Mouse (Mus musculus) embryo, embryonic 11.5 days (tissue): ENCODE results near the gene Terb1.

Source experiments
- DNase-seq: peaks from one replicate; pipeline ENCODE4 v3.0.0-alpha.2; 2012; ENCODE audit warnings: low read depth, low spot score

The Terb1 gene

DNA sequence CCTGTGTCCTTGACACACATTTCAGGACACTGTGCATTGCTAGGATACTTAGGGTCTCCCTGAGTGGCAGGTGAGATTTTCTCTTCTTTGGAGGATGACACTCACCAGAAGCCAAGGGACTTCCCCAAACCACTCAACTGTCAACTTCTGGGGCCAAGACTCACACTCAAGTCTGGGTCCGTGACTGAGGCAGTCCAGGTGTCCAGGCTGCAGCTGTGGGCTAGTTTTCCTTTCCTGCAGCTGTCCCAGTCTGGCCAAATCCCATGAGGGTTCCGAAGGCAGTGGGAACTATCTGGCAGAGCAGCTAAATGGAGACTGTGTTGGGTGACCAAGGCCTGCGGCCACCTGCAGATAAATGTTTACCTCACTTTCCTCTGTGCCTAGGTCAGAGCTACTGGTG is 97.7 kb downstream of the Terb1 start:
- no peak for DNase-seq

- DNase-seq: no peak
These were observed 98.2 kb downstream of the Terb1 start for GRCm38 (mm10) chr8:104411468-104411867.

DNA sequence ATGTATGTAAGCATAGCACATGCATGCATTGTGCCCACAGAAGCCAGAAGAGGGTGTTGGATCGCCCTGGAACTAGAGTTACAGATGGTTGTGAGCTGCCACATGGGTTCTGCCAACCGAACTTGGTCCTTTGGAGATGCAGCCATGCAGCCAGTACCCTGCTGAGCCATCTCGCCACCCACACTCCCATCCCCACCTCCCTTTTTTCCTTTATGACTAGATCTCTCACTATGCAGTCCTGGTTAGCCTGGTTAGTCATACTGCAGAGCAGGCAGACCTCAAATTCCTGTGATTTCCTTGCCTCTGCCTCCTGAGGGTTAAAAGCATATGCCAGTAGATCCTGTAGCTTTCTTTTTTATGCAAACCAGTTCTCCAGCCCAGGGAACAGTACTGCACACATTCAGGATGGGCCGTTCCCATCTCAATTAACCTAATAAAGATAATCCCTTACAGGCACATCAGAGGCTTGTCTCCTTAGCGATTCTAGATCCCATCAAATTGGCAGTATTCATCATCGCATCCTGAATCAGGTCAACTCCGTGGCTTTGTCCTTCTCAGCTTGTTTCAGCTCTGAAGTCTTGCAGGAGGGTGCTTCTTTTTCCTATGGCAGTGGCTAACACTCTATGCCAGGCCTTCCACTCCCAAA is 99.0 kb downstream of the Terb1 start:
- DNase-seq: no peak

DNA sequence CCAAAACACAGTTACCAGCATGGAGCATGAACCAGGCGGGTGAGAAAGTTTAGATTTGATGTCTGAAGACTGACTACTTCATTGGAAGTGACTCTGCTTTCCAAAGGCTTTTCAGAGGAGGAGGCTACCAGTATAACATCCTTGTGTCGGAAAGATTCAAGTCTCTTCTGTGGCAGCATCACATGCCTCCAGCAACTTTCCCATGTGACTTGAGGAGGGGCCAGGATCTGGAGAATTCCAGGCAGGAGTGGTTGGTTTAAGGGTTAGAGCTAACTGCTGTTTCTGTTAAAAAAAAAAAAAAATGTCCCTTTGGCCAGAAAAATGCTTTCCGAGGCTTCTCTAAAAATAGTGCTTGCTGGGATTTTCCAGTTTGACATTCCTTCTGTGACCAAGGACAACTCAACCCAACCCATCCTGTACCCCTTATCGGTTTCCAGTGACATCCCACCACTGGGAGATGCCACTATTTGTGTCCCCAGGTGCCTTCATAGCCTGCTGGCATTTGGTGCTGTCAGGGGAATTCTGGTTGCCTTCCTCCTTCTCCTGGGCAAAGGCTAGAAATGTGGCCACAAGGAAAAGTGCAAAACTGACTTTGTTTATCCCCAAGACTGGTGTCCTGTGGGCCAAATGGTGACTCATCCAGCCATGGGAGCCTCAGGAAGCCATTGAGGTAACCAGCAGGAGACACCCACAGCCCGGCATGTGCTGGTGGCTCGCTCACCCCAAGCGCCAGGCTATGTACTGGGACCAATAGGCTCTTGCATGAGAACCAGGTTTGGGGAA is 101.2 kb downstream of the Terb1 start:
- DNase-seq: no peak

GRCm38 (mm10) chr8:104406340-104407128 is 103.2 kb downstream of the Terb1 start:
- no peak for DNase-seq

- DNase-seq: no peak
These were observed 104.1 kb downstream of the Terb1 start for GRCm38 (mm10) chr8:104405430-104406187.

- DNase-seq: no peak
These were observed 106.1 kb downstream of the Terb1 start for GRCm38 (mm10) chr8:104403596-104403995.
